Mouse (Mus musculus) granulocyte monocyte progenitor cell, adult 5-6 weeks (primary cell): Measurements from ENCODE around the gene Clcn3. TPM values are rescaled to one million over a fixed set of nuclear protein-coding genes. Genes with fewer than 3 reads are reported as not detected.
A peak's percentile ranks its signal among the peaks of the same experiment; 100 is the strongest.

Source experiments
- ATAC-seq: replicated peaks from 2 replicates; pipeline ENCODE4 v1.8.0; 2016; ENCODE audit warnings: mild to moderate bottlenecking, moderate TSS enrichment, inconsistent platforms; ENCODE audit not compliant: poor library complexity, severe bottlenecking
- total RNA-seq, 2 experiments: library from RNA; stranded (forward) in 1 of 2; stranded (reverse) in 1 of 2; fragments of 200-712, 200-1000 nt in 1 of 2; fragments of >200 nt in 1 of 2; fragmentation: Nextera tagmentation in 1 of 2; gene quantifications; 2 replicates each; pipeline ENCODE4 v1.2.3; 2014 to 2017

The Clcn3 gene
- total RNA-seq, 2 experiments from 2014 or later: 14.8 to 26.7 TPM

DNA sequence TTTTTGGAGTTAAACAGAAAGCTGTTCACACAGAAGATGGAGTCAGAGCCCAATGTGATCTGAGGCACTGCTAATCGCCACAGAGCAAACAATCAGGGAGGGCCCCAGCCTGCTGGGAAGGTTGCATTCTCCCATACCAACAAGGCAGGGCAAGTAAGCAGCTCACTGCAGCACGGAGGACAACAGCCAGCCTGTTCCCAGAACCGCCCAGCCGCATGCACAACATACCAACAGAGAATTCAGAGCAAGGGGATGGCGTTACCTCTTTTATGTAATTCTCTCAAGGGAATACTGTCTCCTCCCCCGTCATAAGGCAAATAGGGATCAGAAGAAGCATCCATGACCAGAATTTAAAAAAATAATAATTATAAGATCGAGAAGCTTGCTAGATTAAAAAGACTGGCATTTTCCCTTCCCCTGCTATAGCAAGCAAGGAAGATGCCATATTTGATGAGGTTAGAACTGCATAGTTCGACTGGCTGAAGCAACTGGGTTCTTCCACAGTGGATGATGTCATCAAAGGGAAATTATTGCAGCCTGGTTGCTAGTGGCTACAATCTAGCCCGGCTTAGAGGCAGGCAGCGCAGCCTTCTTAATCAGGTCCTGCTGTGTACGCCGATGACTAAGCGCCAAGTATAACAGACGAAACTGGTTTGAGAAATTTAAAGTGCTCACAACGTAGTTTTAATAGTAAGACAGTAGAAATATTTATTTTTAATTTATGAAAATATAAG, 28.7 kb downstream of the Clcn3 start:
- ATAC-seq: peak; percentile 96

DNA sequence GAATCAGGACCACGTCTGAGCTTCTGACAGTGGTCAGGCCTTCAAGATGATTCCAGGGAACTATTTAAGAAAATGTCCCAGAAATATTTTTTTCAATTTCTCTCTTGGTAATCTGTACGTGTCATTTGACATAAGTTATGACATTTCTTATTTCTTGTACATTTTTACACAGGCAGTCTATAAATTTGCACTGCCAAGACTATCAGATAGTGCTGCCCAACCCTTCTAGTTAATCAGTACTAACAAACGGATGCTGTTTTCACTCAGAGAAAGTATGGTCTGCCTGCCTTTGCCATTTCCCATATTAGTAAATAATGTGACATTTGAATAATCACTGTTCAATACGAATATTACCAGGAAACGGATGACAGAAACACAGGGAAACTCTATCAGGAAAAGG, 30.3 kb downstream of the Clcn3 start:
- no peak for ATAC-seq

DNA sequence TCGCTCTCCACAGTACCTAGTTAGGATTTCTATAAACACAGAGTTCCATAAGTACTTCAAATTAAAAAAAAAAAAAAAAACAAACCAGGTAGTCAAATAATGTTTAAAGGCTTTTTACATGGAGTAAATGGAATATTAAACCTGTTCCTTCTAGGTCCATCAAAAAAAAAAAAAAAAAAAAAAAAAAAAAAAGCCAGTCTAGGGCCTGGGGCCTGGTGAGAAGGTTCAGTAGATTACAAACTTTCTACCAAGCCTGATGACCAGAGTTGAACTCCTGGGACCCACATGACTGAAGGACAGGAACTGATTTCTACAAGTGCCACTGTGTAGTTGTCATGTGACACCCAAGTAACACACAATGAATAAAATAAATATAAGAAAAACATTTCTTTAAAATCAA, 31.3 kb downstream of the Clcn3 start:
- no peak for ATAC-seq

DNA sequence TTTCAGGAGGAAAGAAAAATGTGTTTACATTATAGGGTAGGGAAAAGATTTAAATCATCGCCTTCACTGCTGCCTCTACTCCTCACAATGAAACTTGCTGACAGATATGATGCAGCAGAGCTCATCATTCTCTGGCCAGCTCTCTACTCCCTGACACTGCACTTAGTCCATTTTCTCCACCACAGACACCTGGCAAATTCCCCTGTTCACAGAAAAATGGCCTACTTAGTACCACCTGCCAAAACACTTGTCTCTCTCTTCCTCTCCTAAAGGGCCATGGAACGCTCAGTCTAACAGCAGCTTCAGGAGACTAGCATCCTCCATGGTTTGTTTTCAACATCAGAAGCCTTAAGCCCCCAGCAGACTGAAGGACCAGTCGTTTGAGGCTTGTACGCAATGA, 31.8 kb downstream of the Clcn3 start:
- ATAC-seq: no peak

DNA sequence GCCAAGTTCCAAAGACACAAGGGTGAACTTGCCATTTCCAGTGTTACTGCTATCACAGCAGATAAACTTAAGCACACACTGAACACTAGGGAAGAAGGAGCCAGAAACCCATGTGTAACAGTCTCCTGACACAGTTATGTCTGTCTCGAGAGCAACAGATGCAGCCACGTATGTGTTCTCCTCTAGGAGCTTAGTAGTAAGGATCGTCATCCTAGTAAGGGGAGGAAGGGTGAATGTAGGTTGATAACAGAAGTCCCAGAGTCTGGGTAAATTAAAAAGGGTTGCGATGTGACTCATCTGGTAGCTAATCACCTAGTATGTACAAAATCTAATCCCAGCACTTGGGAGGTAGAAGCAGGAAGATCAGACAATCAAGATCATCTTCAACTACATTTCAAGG, 33.2 kb downstream of the Clcn3 start:
- ATAC-seq: no peak

DNA sequence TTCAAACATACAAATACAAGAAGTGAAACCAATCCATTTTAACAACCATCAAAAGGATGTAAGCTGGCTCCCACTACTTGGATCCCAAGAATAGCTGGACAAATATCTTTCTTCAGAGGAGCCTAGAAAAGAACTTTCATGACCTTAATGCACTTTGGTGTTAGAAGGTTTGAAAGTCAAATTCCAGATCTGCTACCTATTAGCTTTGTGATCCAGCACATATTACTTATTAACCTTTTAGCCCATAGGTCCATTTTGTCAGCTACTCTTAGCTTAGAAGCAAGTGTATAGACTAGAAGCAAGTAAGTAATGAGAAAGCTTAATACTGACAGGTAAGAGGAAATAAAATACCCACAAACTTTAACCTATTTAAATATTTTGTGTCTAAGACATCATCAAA, 35.6 kb downstream of the Clcn3 start:
- ATAC-seq: no peak

DNA sequence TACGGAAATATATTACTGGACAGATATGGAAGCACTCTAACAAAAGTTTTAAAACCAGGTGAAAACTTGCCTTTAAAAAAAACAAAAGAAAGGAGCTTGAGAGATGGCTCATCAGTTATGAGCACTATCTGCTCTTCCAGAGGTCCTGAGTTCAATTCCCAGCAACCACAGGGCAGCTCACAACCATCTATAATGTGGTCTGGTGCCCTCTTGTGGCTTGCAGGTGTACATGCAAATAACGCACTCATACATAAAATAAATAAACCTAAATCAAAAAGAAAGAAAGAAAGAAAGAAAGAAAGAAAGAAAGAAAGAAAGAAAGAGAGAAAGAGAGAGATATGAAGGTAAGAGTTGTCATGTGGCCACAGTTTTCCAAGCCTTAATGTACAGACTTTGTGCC, 40.2 kb downstream of the Clcn3 start:
- no peak for ATAC-seq

DNA sequence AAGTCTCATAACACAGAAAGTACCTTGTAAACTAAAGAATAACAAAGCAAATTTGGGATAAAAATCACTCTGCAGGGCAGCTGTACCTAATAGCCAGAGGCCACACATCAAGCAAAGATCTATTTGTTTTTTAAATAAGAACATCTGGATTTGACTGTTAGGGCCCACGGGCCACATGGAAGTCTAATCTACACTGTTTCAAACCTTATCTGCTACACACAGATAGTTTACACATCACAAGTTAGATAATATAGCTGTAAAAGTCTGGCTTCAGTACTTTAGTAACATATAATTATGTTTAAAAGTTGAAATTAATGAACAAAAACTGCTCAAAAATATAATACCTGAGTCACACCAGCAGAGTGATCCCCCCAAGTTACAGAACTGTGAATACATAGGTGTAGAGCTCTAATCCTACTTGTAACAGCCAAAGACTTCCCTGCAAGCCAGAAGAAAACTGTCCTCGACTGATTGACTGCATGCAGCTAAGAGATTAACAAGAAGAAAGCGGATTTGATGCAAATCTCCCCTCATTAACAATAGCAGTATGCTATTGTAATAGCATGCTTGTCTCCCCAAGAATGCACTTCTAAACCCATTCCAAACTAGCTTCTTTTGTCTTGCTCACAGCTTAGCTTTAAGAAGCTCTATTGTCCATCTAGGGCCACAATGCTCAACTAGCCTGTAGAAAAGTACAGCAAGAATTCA, 44.2 kb downstream of the Clcn3 start:
- ATAC-seq: no peak

DNA sequence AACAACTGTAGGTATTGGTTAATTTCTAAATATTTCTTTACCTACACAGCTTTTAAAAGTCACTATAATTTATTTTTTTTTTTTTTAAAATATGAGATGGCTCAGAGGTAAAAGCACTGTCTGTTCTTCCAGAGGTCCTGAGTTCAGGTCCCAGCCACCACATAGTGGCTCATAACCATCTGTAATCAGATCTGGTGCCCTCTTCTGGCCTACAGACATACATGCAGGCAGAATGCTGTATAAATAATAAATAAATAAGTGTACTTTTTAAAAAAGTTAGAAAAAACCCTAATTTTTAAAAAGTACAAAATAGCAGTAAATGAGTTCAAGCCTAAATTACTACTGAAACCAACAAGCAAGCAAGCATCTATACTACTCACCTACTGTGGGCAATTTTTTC, 49.5 kb downstream of the Clcn3 start:
- no peak for ATAC-seq

DNA sequence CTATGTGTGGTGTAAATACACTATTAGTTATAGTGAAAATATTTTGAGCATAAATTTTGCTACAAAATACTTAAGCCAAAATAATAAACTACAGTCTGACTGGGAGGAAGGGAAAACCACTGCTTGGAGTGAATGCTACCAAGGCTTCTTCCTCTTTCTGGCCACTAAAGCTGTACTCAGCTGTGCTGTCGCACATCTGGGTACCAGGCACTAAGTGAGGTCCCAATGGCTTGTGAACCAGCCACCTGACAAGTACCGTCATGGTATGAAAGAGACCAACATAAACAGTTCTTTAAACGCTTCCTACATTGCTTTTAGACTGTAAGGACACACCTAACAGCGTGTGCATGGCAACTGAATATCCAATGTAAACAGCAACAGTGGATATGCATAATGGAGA, 62.9 kb downstream of the Clcn3 start:
- ATAC-seq: peak; percentile 59

DNA sequence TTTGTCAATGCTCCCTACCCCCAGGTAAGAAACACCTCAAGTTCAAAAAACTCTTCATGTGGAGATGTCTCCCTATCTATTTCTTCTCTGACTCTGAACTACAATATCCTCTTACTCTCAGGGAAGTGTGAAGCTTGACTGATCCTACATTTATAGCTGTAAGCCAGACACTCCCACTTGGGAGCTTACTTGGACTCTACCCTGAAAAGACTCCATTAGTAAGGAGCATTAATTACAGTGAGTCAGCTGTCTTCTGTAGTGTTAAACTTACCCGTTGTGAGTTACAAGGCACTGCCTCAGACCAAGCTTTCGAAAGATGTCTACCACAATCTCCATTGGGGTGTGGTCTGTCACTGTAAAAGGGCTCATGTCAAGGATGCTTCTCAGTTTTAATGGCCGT, 64.0 kb downstream of the Clcn3 start:
- ATAC-seq: no peak

DNA sequence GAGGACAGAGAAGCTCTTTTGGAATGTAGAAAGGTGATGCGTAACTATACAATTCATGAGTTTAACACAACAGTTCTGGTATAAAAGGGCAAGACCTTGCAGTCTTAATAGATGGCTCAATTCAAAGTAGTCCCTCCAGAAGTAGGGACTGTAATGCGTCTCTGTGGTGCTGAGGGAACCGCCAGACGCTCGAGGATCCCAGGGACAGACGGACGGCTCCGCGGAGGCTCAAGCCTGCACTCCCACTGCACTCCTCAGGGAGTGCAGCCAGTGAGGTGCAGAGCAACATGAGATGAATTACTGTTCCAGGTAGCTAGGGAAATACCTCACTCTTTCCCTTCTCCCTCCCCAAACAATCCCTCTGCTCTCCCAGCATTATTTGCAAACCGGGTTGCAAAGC, 70.5 kb downstream of the Clcn3 start:
- no peak for ATAC-seq

DNA sequence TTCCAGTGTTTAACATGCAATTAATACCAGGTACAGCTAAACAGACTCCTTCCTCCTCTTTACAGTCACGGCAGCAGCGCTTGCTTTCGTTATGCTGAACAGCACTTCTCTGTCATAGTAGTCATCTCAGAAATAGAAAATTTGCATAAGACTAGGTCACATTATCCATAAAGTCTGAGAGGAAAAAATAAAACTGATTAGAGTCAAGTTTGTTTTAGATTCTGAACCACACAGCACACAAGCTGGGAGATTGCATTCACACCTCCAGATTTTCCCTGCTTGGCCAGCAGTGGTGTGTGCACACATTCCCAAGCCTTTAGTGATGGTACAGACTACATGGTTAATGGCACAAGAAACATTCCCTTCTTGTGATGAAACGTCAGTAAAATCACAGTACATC, 71.0 kb downstream of the Clcn3 start:
- no peak for ATAC-seq

DNA sequence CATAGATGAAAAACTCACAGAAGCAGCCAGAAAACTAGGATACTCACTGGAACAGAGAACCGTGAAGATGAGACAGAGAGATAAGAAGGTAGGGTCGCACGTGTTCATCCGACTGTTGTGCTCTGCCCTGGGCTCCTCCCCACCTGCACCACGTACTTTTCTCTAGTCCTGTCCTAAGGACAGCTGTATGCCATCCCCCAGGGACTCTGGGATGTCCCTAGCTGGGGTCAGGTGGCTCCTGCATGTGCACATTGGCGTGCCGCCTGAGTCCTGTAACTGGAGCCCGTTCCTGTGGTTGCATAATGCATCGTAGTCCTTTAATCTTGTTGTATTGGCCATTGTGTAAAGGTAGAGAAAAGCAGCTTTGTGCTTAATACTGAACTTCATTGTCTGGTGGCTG, 83.0 kb downstream of the Clcn3 start:
- no peak for ATAC-seq

DNA sequence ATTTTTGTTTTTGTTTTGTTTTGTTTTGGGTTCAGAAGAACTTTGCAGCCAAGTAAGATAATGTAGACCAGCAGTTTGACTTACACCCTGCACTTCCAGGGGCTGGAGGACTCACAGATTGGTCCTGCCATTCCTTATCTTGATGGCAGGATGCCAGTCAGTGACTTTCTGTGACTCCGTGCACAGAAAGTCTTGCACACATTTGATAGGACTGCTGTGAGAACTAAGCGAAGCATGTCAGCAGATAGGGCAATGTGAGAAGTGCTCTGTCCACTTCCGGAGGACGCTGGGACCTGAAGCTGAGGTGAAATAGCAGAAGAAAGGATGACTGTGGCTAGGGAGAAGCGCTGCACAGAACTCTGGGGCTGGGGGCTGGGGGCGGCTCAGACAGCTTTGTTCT, 87.2 kb downstream of the Clcn3 start:
- no peak for ATAC-seq

DNA sequence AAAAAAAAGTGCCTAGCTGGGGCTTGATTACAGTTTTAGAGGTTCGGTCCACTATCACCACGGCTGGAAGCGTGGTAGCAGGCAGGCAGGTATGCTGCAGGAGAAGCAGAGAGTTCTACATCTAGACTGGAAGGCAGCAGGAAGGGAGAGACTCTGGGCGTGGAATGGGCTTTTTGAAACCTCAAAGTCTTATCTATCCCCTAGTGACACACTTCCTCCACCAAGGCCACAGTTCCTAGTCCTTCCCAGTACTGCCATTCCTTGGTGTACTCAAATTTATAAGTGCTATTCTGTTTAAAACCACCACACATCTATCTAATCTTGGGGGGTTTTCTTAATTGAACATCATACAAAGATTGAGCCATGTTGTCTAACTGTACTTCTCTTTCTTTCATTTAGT, 91.3 kb downstream of the Clcn3 start:
- ATAC-seq: no peak

DNA sequence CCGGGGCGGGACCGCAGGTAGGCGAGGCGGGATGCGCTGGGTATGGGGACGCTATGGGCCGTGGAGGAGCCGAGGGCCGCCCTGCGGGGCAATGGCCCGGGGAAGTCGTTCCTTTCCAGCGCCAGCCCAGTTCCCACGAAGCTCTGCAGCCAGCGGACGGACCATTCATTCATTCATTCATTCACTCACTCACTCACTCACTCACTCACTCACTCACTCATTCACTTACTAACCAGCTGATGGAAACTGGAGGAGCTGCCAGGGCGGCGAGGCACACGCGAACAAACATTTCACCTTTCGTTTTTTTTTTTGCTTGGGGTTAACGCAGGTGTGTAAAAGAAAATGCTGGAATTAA, 92.6 kb downstream of the Clcn3 start:
- no peak for ATAC-seq

DNA sequence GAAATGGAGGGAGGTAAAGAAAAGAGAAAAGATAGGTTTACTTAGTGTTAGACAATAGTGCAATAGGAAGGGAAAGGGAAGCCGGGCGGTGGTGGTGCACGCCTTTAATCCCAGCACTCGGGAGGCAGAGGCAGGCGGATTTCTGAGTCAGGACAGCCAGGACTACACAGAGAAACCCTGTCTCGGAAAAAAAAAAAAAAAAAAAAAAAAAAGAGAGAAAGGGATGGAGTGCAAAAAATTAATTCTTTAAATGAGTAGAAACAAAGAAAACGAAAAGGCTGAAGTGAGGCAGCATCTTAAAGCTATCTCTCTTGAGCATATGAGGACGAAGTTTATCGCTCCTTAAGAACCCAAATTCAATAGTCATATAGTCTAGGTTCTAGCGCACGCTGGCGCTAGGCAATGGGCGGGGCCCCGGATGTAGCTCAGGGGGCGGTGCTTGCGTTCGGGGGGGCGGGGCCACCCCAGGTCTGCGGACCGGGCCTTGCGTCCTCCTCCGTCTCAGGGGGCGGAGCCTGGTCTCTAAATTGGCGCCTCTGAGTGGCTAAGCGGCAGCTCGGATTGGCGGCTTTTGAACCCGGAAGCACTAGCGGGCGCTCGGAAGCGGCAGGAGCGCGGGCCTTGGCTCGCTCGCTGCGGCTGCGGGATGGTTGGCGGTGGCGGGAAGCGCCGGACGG, 93.1 kb downstream of the Clcn3 start, which contains the start of gene Hpf1:
Gene Hpf1 (plus strand): TSS at position 576 of the 677 bp plus-strand sequence.
- ATAC-seq: peak; percentile 98

DNA sequence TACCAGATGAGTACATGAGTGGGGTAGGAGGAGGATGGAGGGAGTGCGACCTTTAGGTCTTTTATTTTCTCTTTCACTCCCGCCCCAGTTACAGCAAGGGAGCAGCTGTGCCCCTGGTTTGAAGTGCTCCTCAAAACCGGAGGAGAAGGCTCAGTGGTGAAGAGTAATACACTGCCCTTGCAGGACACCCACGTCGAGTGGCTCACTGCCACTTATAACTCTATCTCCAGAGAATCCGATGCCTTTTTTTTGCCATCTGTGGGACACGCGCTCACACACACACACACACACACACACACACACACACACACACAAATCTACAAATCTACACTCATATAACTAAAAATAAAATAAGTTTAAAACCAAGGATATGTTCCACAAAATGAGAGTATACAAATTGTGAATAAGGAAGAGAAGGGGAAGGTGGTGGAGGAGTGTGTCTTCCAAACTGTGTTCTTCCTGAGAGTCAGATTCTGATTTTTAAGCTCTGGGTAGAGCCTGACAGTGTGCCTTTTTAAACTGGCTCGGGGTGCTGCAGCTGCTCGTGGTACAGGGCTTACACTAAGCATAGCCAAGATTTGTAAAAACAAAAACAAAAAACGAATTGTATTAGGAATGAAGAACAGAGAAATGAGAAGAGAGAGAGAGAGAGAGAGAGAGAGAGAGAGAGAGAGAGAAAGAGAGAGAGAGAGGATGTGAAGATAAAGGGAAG, 93.8 kb downstream of the Clcn3 start:
- ATAC-seq: no peak

DNA sequence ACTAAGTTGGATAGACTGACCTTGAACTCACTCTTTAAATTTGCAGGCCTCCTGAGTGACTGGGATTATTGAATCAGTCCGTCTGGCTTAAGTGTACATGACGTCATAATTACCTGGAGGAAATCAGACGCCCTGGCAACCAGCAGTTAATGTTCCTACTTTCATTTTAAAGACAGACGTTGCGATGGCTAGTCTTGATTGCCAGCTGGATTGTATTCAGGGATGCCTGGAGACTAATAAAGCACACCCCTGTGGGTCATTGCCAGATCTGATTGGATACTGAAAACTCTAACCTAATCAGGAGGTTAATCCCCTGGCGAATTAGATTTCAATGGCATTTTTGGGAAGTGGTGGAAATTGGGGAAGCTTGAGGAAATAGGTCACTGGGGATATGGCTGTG, 96.4 kb downstream of the Clcn3 start:
- no peak for ATAC-seq
